Comparison of ENCODE assay signal across 8 mouse cellular contexts in genomic region chr7:19823256-19824181, GRCm38 (mm10). TPM values are rescaled to one million over a fixed set of nuclear protein-coding genes. Genes with fewer than 3 reads are reported as not detected.
DNase-seq lines count a peak whose midpoint lies in the region; ATAC-seq and TF ChIP-seq lines count a peak whose summit lies in the region.

No protein-coding gene starts in this region.

- no peak for TF ChIP-seq POLR2A in cerebellum, adult 2 months (IDR thresholded peaks at IDR 0.05; ENCODE audit: borderline replicate concordance, insufficient read depth, low read length)

- TF ChIP-seq CTCF in kidney, postnatal 0 days (IDR thresholded peaks at IDR 0.05; ENCODE audit: low read depth): no peak
- TF ChIP-seq CTCF in midbrain, postnatal 0 days (IDR thresholded peaks at IDR 0.05): no peak
- no peak for TF ChIP-seq CTCF in cerebellum, adult 2 months (IDR thresholded peaks at IDR 0.05; ENCODE audit: borderline replicate concordance, insufficient read depth, low read depth, low read length)

- peaks cover 32% of the 10 kb centered on the region for H3K27me3 ChIP-seq in neural tube, embryonic 11.5 days (ENCODE audit: control insufficient read depth, insufficient read depth, low read length)
- H3K27me3 ChIP-seq in embryonic facial prominence, embryonic 10.5 days (replicated peaks; ENCODE audit: low read depth, poor library complexity, severe bottlenecking): peaks cover 70% of the 10 kb centered on the region
- no peaks in the 10 kb centered on the region; the same call in 1 of the 2 replicates for H3K27me3 ChIP-seq in kidney, postnatal 0 days (ENCODE audit: insufficient read depth, low read length)
- peaks cover 26% of the 10 kb centered on the region for H3K27me3 ChIP-seq in midbrain, postnatal 0 days (ENCODE audit: insufficient read depth, low read length)
- H3K27me3 ChIP-seq in cerebellum, adult 2 months (ENCODE audit: control insufficient read depth, insufficient read depth, low read length): peaks cover 4% of the 10 kb centered on the region; the same call in 1 of the 2 replicates

- peaks cover 4% of the 10 kb centered on the region; the same call in 1 of the 2 replicates for H3K9me3 ChIP-seq in neural tube, embryonic 11.5 days (ENCODE audit: control insufficient read depth, low read length)
- 0 out of 2 replicates have a peak, but pooled peaks cover 11% of the 10 kb centered on the region for H3K9me3 ChIP-seq in embryonic facial prominence, embryonic 10.5 days
- H3K9me3 ChIP-seq in kidney, postnatal 0 days (replicated peaks; ENCODE audit: low read length): no peaks in the 10 kb centered on the region
- H3K9me3 ChIP-seq in midbrain, postnatal 0 days (ENCODE audit: low read length): no peaks in the 10 kb centered on the region

- 23% methylated on average over 16 of the region's 16 CpGs for WGBS in neural tube, embryonic 11.5 days
- 22% methylated on average over 16 of the region's 16 CpGs for WGBS in embryonic facial prominence, embryonic 10.5 days
- 32% methylated on average over 16 of the region's 16 CpGs for WGBS in kidney, postnatal 0 days
- WGBS in midbrain, postnatal 0 days: 23% methylated on average over 16 of the region's 16 CpGs
- WGBS in cerebellum, adult 2 months: 20% methylated on average over 16 of the region's 16 CpGs

- H3K4me1 ChIP-seq in neural tube, embryonic 11.5 days (ENCODE audit: control insufficient read depth, insufficient read depth, low read length): peaks cover 5% of the 10 kb centered on the region; the same call in 1 of the 2 replicates
- peaks cover 35% of the 10 kb centered on the region for H3K4me1 ChIP-seq in embryonic facial prominence, embryonic 10.5 days
- peaks cover 20% of the 10 kb centered on the region for H3K4me1 ChIP-seq in kidney, postnatal 0 days (replicated peaks; ENCODE audit: insufficient read depth, low read length)
- H3K4me1 ChIP-seq in midbrain, postnatal 0 days (ENCODE audit: insufficient read depth, low read length): no peaks in the 10 kb centered on the region
- no peaks in the 10 kb centered on the region for H3K4me1 ChIP-seq in cerebellum, adult 2 months (ENCODE audit: control insufficient read depth, insufficient read depth, low read length)

- ATAC-seq in neural tube, embryonic 11.5 days (ENCODE audit: insufficient read depth, low FRiP score, low TSS enrichment): no peak
- no peak; the same call in 1 of the 2 replicates for ATAC-seq in kidney, postnatal 0 days (replicated peaks; ENCODE audit: low FRiP score, low read depth)
- no peak for ATAC-seq in midbrain, postnatal 0 days (ENCODE audit: low FRiP score)

- H3K27ac ChIP-seq in neural tube, embryonic 11.5 days (ENCODE audit: low read depth, low read length): no peak overlapping the region
- H3K27ac ChIP-seq in embryonic facial prominence, embryonic 10.5 days (replicated peaks): peak overlapping the region; percentile 81
- H3K27ac ChIP-seq in kidney, postnatal 0 days: peak overlapping the region; percentile 91
- no peak overlapping the region for H3K27ac ChIP-seq in midbrain, postnatal 0 days (ENCODE audit: low read depth, low read length)
- no peak overlapping the region for H3K27ac ChIP-seq in cerebellum, adult 2 months (ENCODE audit: insufficient read depth, low read length)

- H3K9ac ChIP-seq in neural tube, embryonic 11.5 days (ENCODE audit: low read length): no peak overlapping the region
- H3K9ac ChIP-seq in kidney, postnatal 0 days (ENCODE audit: low read depth, low read length): no peak overlapping the region
- no peak overlapping the region for H3K9ac ChIP-seq in midbrain, postnatal 0 days (replicated peaks; ENCODE audit: low read length, poor library complexity, severe bottlenecking)

- H3K4me2 ChIP-seq in neural tube, embryonic 11.5 days (ENCODE audit: low read depth): peak overlapping the region; percentile 16; the same call in 1 of the 2 replicates
- H3K4me2 ChIP-seq in kidney, postnatal 0 days (ENCODE audit: low read length): peak overlapping the region; percentile 32
- H3K4me2 ChIP-seq in midbrain, postnatal 0 days (ENCODE audit: low read depth, low read length, poor library complexity, severe bottlenecking): 0 out of 2 replicates have a peak overlapping the region, but pooled peaks have one; percentile 12

- no peak overlapping the region for H3K4me3 ChIP-seq in neural tube, embryonic 11.5 days (ENCODE audit: low read depth, low read length)
- peak overlapping the region; percentile 59 for H3K4me3 ChIP-seq in embryonic facial prominence, embryonic 10.5 days
- no peak overlapping the region for H3K4me3 ChIP-seq in kidney, postnatal 0 days (replicated peaks; ENCODE audit: low read depth, low read length)
- H3K4me3 ChIP-seq in midbrain, postnatal 0 days (ENCODE audit: low read depth, low read length): no peak overlapping the region
- H3K4me3 ChIP-seq in cerebellum, adult 2 months (replicated peaks; ENCODE audit: insufficient read depth, low read depth, low read length): no peak overlapping the region

- no peaks in the 10 kb centered on the region for H3K36me3 ChIP-seq in neural tube, embryonic 11.5 days (ENCODE audit: control insufficient read depth, insufficient read depth, low read length)
- no peaks in the 10 kb centered on the region for H3K36me3 ChIP-seq in embryonic facial prominence, embryonic 10.5 days (replicated peaks)
- no peaks in the 10 kb centered on the region for H3K36me3 ChIP-seq in kidney, postnatal 0 days (ENCODE audit: insufficient read depth, low read length)
- no peaks in the 10 kb centered on the region for H3K36me3 ChIP-seq in midbrain, postnatal 0 days (ENCODE audit: insufficient read depth, low read length)

- no peak for DNase-seq in neural tube, embryonic 11.5 days (ENCODE audit: low spot score)
- no peak for DNase-seq in neural tube, embryonic 10.5 days (ENCODE audit: extremely low spot score, low spot score)
- DNase-seq in embryonic facial prominence, embryonic 10.5 days (ENCODE audit: low spot score): no peak
- peak; percentile 45 for DNase-seq in kidney, postnatal 0 days (ENCODE audit: low spot score)
- no peak for DNase-seq in midbrain, postnatal 0 days (ENCODE audit: low spot score)
- DNase-seq in left cerebral cortex, adult 18-20 months (ENCODE audit: low spot score in 2 of 2): no peak
- no peak for DNase-seq in cerebellum, adult 2 months
- DNase-seq in spleen, postnatal 10 days (ENCODE audit: low spot score in 2 of 2): no peak

RNA-seq across cellular contexts. Expression of gene Bcl3, which starts 0.9 kb away (rescaled TPM):
- 1.2 and 1.3 TPM in 2 replicates for polyA plus RNA-seq in neural tube, embryonic 11.5 days (2014; fragmentation: Nextera tagmentation; extraction: Ambion mirVana)
- polyA plus RNA-seq in embryonic facial prominence, embryonic 10.5 days (2016; fragmentation: Nextera tagmentation; extraction: Ambion mirVana): 1.7 TPM in 2 replicates
- polyA plus RNA-seq in kidney, postnatal 0 days (2015; fragmentation: Nextera tagmentation; extraction: Ambion mirVana): 3.5 and 3.8 TPM in 2 replicates
- 0.55 and 0.66 TPM in 2 replicates for total RNA-seq in midbrain, postnatal 0 days (2014; rRNA removed)
- polyA plus RNA-seq in midbrain, postnatal 0 days (2015; fragmentation: Nextera tagmentation; extraction: Ambion mirVana): 0.93 and 1.3 TPM in 2 replicates
- total RNA-seq in left cerebral cortex, adult 18-20 months (2021): 1 to 10 TPM in 1 of 2 experiments, under 1 TPM in 1; 0.91 to 1.1 TPM
- polyA plus RNA-seq in cerebellum, adult 2 months (2012; rRNA removed): 0.80 and 0.84 TPM in 2 replicates

RNA-seq across cellular contexts. Expression of gene Cblc, which starts 26.9 kb away (rescaled TPM):
- polyA plus RNA-seq in neural tube, embryonic 11.5 days (2014; fragmentation: Nextera tagmentation; extraction: Ambion mirVana): 0.45 and 0.53 TPM in 2 replicates
- polyA plus RNA-seq in embryonic facial prominence, embryonic 10.5 days (2016; fragmentation: Nextera tagmentation; extraction: Ambion mirVana): 1.9 and 2.9 TPM in 2 replicates
- 14.6 and 16.9 TPM in 2 replicates for polyA plus RNA-seq in kidney, postnatal 0 days (2015; fragmentation: Nextera tagmentation; extraction: Ambion mirVana)
- total RNA-seq in midbrain, postnatal 0 days (2014; rRNA removed): 0.71 and 1.8 TPM in 2 replicates
- 0.70 and 1.2 TPM in 2 replicates for polyA plus RNA-seq in midbrain, postnatal 0 days (2015; fragmentation: Nextera tagmentation; extraction: Ambion mirVana)
- not detected for total RNA-seq in left cerebral cortex, adult 18-20 months (2021)
- not detected in 2 replicates for polyA plus RNA-seq in cerebellum, adult 2 months (2012; rRNA removed)

RNA-seq across cellular contexts. Expression of gene Gm19345, which starts 28.3 kb away (rescaled TPM):
- 0.24 and 0.29 TPM in 2 replicates for polyA plus RNA-seq in neural tube, embryonic 11.5 days (2014; fragmentation: Nextera tagmentation; extraction: Ambion mirVana)
- polyA plus RNA-seq in embryonic facial prominence, embryonic 10.5 days (2016; fragmentation: Nextera tagmentation; extraction: Ambion mirVana): not detected in 2 replicates
- polyA plus RNA-seq in kidney, postnatal 0 days (2015; fragmentation: Nextera tagmentation; extraction: Ambion mirVana): not detected in 2 replicates
- total RNA-seq in midbrain, postnatal 0 days (2014; rRNA removed): 31.6 and 44.4 TPM in 2 replicates
- 21.6 and 25.8 TPM in 2 replicates for polyA plus RNA-seq in midbrain, postnatal 0 days (2015; fragmentation: Nextera tagmentation; extraction: Ambion mirVana)
- total RNA-seq in left cerebral cortex, adult 18-20 months (2021): 1 to 10 TPM; 2.0 to 2.4 TPM
- polyA plus RNA-seq in cerebellum, adult 2 months (2012; rRNA removed): 6.9 and 8.2 TPM in 2 replicates

RNA-seq across cellular contexts. Expression of gene Ceacam16, which starts 37.6 kb away (rescaled TPM):
- not detected in 2 replicates for polyA plus RNA-seq in neural tube, embryonic 11.5 days (2014; fragmentation: Nextera tagmentation; extraction: Ambion mirVana)
- polyA plus RNA-seq in embryonic facial prominence, embryonic 10.5 days (2016; fragmentation: Nextera tagmentation; extraction: Ambion mirVana): not detected in 2 replicates
- not detected in 2 replicates for polyA plus RNA-seq in kidney, postnatal 0 days (2015; fragmentation: Nextera tagmentation; extraction: Ambion mirVana)
- not detected in 2 replicates for total RNA-seq in midbrain, postnatal 0 days (2014; rRNA removed)
- 0.90 and 1.5 TPM in 2 replicates for polyA plus RNA-seq in midbrain, postnatal 0 days (2015; fragmentation: Nextera tagmentation; extraction: Ambion mirVana)
- not detected for total RNA-seq in left cerebral cortex, adult 18-20 months (2021)
- polyA plus RNA-seq in cerebellum, adult 2 months (2012; rRNA removed): 0.21 and 0.74 TPM in 2 replicates

RNA-seq across cellular contexts. Expression of gene Bcam, which starts 52.7 kb away (rescaled TPM):
- 21.1 and 21.7 TPM in 2 replicates for polyA plus RNA-seq in neural tube, embryonic 11.5 days (2014; fragmentation: Nextera tagmentation; extraction: Ambion mirVana)
- polyA plus RNA-seq in embryonic facial prominence, embryonic 10.5 days (2016; fragmentation: Nextera tagmentation; extraction: Ambion mirVana): 68.3 and 79.4 TPM in 2 replicates
- polyA plus RNA-seq in kidney, postnatal 0 days (2015; fragmentation: Nextera tagmentation; extraction: Ambion mirVana): 378 and 394 TPM in 2 replicates
- total RNA-seq in midbrain, postnatal 0 days (2014; rRNA removed): 32.6 and 33.5 TPM in 2 replicates
- 18.7 and 22.0 TPM in 2 replicates for polyA plus RNA-seq in midbrain, postnatal 0 days (2015; fragmentation: Nextera tagmentation; extraction: Ambion mirVana)
- 10 to 100 TPM; 18.6 to 19.1 TPM for total RNA-seq in left cerebral cortex, adult 18-20 months (2021)
- polyA plus RNA-seq in cerebellum, adult 2 months (2012; rRNA removed): 24.7 and 25.3 TPM in 2 replicates

Comparison
In these comparisons a context has a peak if more than half of its experiments do, and no peak if none do; other contexts are left out.
1. H3K27ac ChIP-seq: peak in embryonic facial prominence, embryonic 10.5 days (single experiment) and kidney, postnatal 0 days (single experiment); none in neural tube, embryonic 11.5 days (single experiment), midbrain, postnatal 0 days (single experiment) and cerebellum, adult 2 months (single experiment).
2. Peak in every context shown above with its lines, with median percentiles within 50 percentile points of each other: H3K4me2 ChIP-seq.